Mouse (Mus musculus): Measurements from ENCODE around the gene Prrg1.

GRCm38 (mm10) chrX:78583202-78584004 lies at the start of gene Prrg1:
- no peak for TF ChIP-seq CTCF (IDR thresholded peaks at IDR 0.05; ENCODE audit: control insufficient read depth, insufficient read depth, insufficient replicate concordance, low read depth, low read length)
- TF ChIP-seq POLR2A (IDR thresholded peaks at IDR 0.05; ENCODE audit: control insufficient read depth, low read depth, low read length): peak; percentile 50

Measured in testis, adult 2 months (tissue).